Mouse (Mus musculus): ENCODE results near the gene L1cam. TPM values are rescaled to one million over a fixed set of nuclear protein-coding genes. Genes with fewer than 3 reads are reported as not detected.

L1cam gene
- total RNA-seq, 1 experiment from 2014 or later = 22.2 TPM

- no peak for ATAC-seq (ENCODE audit: extremely low read depth, insufficient number of reproducible peaks, low FRiP score, poor library complexity, severe bottlenecking)
Observed at GRCm38 (mm10) chrX:73805814-73806213, 90.1 kb downstream of the L1cam start.

Other genes starting within 250 kb of the L1cam start
- gene Pnck, start 236.0 kb downstream of the L1cam start, total RNA-seq (2017) = not detected in 2 replicates
- gene Slc6a8, start 223.0 kb downstream of the L1cam start, total RNA-seq (2017) = 0.25 TPM in 1 of 2 replicates, not detected in the other
- 173 and 191 TPM in 2 replicates for gene Bcap31, start 179.9 kb downstream of the L1cam start, total RNA-seq (2017)
- gene Abcd1, start 179.5 kb downstream of the L1cam start, total RNA-seq (2017) = 29.6 and 31.7 TPM in 2 replicates
- gene Plxnb3, start 139.0 kb downstream of the L1cam start, total RNA-seq (2017) = 0.61 and 1.3 TPM in 2 replicates
- gene Srpk3, start 121.7 kb downstream of the L1cam start, total RNA-seq (2017) = 117 and 120 TPM in 2 replicates
- gene Idh3g, start 109.2 kb downstream of the L1cam start, total RNA-seq (2017) = 138 and 153 TPM in 2 replicates
- gene Ssr4, start 109.1 kb downstream of the L1cam start, total RNA-seq (2017) = 73.1 and 84.8 TPM in 2 replicates
- 0.61 and 0.93 TPM in 2 replicates for gene Pdzd4, start 71.1 kb downstream of the L1cam start, total RNA-seq (2017)
- 2.4 and 2.6 TPM in 2 replicates for gene Avpr2, start 4.0 kb downstream of the L1cam start, total RNA-seq (2017)
- 358 and 362 TPM in 2 replicates for gene Arhgap4, start 25.8 kb upstream of the L1cam start, total RNA-seq (2017)
- gene Naa10, start 25.8 kb upstream of the L1cam start, total RNA-seq (2017) = 46.7 TPM in 2 replicates
- gene Renbp, start 34.7 kb upstream of the L1cam start, total RNA-seq (2017) = 6.5 and 7.0 TPM in 2 replicates
- gene Hcfc1, start 70.3 kb upstream of the L1cam start, total RNA-seq (2017) = 41.7 and 41.9 TPM in 2 replicates
- gene Irak1, start 127.8 kb upstream of the L1cam start, total RNA-seq (2017) = 78.7 and 79.5 TPM in 2 replicates
- not detected in 2 replicates for gene Opn1mw, start 231.4 kb upstream of the L1cam start, total RNA-seq (2017)
- 27.6 and 28.6 TPM in 2 replicates for gene Mecp2, start 239.3 kb upstream of the L1cam start, total RNA-seq (2017)